Mouse (Mus musculus): ENCODE measurements at regions not wholly inside any gene's neighbourhood (a gene's known extent, or its start where the extent isn't known, plus 50 kb on each side); places are given as distances from the start of the nearest gene placed in this dataset.

GRCm38 (mm10) chr8:35934115-35934607 is 168.6 kb downstream of the Gm19410 start:
- DNase-seq (ENCODE audit: low spot score in 2 of 2): no peak

DNA sequence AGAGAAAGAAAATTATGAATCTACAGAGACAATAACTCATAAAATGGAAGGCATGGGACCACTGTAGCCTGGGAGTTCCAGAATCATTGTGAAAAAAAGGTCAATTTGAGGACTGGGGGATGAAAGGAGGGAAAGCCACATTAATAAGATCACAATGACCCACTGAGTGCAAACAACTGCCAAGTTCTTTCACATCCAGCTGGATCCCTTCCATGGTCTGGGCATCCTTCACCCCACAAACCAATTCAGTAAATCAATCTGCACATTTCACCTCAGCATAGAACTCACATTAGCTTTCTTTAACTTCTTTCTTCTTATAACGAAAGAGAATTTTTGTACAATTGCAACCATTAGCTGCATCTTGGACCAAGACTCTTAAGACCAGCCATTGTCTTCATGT is 169.4 kb downstream of the Gm19410 start:
- DNase-seq (ENCODE audit: low spot score in 2 of 2): no peak

DNA sequence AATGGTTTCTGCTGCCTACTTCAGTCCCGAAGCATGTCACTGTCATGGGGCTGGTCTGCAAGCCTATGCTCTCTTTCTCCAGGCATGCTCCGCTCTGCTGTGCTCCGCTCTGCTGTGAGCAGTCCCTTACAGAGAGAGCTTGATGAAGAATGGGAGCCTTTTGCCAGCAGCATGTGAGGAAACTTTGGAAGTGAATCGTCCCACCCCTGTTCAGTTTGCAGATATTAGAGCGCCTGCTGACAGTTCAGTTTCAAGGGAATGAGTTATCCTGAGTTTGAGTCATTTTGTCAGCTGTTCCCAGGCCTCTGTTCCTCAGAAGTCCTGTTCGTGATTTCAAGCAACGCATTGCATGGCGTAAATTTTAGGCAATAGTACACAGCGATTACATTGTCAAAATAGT is 173.6 kb downstream of the Gm19410 start:
- no peak for DNase-seq (ENCODE audit: low spot score in 2 of 2)

DNA sequence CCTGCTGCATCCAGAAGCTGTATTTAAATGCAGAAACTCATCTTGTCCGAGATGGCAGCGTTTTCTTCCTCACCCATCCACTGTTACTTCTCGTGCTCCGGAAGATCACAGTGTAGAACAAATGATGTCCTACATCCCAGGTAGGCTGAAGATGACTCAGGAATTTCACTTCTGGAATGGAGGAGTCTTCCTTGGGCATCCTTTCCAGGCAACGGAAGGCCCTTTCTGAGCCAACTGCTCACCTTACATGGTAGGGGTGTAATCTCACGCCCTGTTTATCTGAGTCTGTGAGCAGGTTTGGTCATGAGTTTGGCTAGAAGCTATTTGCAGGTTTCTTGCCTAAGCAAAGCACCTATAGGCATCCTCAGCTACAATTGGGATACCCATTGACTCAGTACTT is 176.9 kb downstream of the Gm19410 start:
- no peak for DNase-seq (ENCODE audit: low spot score in 2 of 2)

GRCm38 (mm10) chr8:35943686-35944085 is 178.1 kb downstream of the Gm19410 start:
- no peak for DNase-seq (ENCODE audit: low spot score in 2 of 2)

- DNase-seq (ENCODE audit: low spot score in 2 of 2): no peak
Measured at GRCm38 (mm10) chr8:35944461-35944860, 178.9 kb downstream of the Gm19410 start.

DNA sequence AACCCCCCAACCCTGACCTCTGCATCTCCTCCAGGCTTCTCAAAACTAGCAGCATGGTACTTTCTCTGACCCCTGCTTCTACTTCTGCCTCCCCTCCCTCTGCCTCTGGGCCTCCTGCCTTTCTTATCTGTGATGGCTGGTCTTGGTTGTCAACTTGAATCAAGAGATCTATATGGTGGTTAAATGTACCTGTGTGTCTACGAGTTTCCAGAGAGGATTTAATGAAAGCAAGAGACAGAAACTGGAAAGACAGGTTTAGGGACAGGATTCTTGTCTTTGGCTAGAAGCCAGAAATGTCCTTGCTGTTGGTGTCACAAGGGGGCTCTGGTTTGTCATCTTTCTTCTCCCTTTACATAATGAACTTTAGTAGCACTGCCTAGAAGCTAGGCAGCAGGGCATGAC is 180.9 kb downstream of the Gm19410 start:
- no peak for DNase-seq (ENCODE audit: low spot score in 2 of 2)

- DNase-seq (ENCODE audit: low spot score in 2 of 2): no peak
Measured at GRCm38 (mm10) chr8:35948146-35948545, 182.6 kb downstream of the Gm19410 start.

- no peak for DNase-seq (ENCODE audit: low spot score in 2 of 2)
Measured at GRCm38 (mm10) chr8:35948751-35949183, 183.2 kb downstream of the Gm19410 start.

DNA sequence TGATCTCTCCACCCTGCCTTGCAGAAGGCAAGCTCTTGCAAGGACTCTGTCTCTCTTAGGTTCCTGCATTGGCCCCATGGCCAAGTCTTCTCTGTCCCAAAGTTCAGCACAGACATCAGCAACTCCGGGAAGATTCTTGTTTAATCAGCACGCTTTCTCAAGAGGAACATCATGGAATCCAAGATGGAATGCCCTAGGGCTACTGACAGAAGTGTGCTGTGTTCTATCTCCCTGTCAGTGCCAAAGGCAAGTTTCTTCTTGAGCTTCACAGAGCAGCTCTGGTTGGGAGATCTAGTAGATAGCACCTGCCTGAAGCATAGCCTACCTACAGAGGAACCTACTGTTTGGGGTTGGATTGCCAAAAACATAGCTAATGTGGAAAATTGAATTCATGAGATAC is 189.9 kb downstream of the Gm19410 start:
- DNase-seq (ENCODE audit: low spot score in 2 of 2): no peak

GRCm38 (mm10) chr8:35956319-35956718 is 190.7 kb downstream of the Gm19410 start:
- DNase-seq (ENCODE audit: low spot score in 2 of 2): no peak

DNA sequence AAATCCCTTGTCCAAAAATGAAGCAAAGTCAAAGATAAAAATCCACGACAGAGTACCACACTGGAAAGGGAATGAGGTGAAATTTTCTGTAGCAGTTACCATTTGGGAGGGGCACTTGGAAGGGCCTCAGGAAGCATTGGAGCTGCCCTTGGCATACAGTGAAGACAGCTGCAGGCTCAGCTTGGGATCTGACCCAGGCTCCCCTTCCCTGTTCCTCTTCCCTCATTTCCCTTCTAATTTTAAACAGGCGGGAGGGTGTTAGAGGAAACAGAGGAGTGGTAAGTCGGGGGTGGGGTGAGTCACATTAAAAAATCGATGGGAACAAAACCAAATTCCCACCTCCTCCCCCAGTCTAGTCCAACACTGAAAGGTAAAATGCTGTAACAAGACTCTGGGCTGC is 193.6 kb downstream of the Gm19410 start:
- DNase-seq (ENCODE audit: low spot score in 2 of 2): no peak

GRCm38 (mm10) chr8:35960867-35961614 is 195.5 kb downstream of the Gm19410 start:
- DNase-seq (ENCODE audit: low spot score in 2 of 2): no peak

GRCm38 (mm10) chr8:35961615-35962220 is 196.1 kb downstream of the Gm19410 start:
- DNase-seq (ENCODE audit: low spot score in 2 of 2): peak; percentile 28 to 39

DNA sequence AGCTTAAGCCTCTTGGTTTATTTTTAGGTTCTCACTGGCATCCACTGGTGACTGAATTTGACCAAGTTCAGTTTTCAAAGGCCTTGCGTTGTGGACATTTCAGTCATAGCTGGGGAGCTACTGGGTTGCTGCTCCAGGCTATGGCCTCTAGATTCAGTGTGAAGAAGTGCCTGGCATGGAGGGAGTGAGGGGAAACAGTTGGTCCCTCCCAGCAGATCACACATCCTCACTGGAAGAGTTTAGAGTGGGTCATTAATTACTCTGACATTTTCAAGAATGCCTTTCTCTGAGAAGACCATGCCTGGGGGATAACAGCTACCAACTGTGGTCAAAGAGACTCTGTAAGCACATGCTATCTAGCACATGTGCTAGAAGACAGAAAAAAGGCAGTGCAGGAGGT is 199.3 kb downstream of the Gm19410 start:
- DNase-seq (ENCODE audit: low spot score in 2 of 2): no peak

GRCm38 (mm10) chr8:35968341-35968740 is 202.8 kb downstream of the Gm19410 start:
- DNase-seq (ENCODE audit: low spot score in 2 of 2): no peak

GRCm38 (mm10) chr8:35971082-35971481 is 205.5 kb downstream of the Gm19410 start:
- no peak for DNase-seq (ENCODE audit: low spot score in 2 of 2)

GRCm38 (mm10) chr8:35974323-35975029 is 208.9 kb downstream of the Gm19410 start:
- peak in 1 of 2 experiments; percentile 58 for DNase-seq (ENCODE audit: low spot score in 2 of 2)

DNA sequence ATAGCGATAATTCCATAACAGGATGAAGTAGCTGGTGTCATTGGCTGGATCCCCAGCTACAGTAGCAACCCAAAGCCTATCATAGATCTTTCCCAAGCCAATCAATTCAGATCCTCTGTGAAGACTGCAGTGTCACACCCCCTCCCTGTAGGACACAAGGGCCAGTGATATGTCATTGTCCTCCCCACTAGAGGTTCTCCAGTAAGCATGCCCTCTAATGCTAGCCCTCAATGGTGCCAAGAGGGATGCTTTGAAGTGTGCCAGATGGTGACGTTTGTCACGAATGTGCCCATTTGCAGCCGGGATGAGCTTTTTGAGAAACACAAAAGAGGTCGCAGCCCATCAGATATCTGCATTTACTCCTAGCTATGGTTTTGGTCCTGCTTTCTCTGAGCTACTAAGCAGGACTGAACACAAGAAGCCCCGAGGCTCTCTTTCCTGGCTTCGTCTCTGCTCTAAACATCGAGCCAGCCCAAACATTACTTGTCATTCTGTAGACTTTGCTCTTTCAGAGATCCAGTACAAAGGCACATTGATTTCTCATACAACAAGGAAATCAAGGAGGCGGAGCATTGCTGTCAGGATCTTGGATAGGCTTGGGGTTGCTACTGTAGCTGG is 214.2 kb downstream of the Gm19410 start:
- DNase-seq (ENCODE audit: low spot score in 2 of 2): no peak

- no peak for DNase-seq (ENCODE audit: low spot score in 2 of 2)
Measured at GRCm38 (mm10) chr8:35983083-35983482, 217.5 kb downstream of the Gm19410 start.

GRCm38 (mm10) chr8:35985152-35985689 is 219.6 kb downstream of the Gm19410 start:
- peak in 1 of 2 experiments; percentile 12 for DNase-seq (ENCODE audit: low spot score in 2 of 2)

Data from gastrocnemius, postnatal 4 days (tissue).